Mouse (Mus musculus) hindlimb bud, embryonic 11.5 days (tissue): ENCODE measurements at regions not wholly inside any gene's neighbourhood (a gene's known extent, or its start where the extent isn't known, plus 50 kb on each side); places are given as distances from the start of the nearest gene placed in this dataset.

Experiments
- DNase-seq: peaks from one replicate; pipeline ENCODE4 v3.0.0-alpha.2; 2012; ENCODE audit warnings: low read depth, low spot score; ENCODE audit errors: extremely low spot score

- no peak for DNase-seq
Measured at GRCm38 (mm10) chr8:64421502-64422199, 215.6 kb upstream of the Tll1 start.

GRCm38 (mm10) chr8:64412488-64413188 is 206.6 kb upstream of the Tll1 start:
- DNase-seq = no peak

GRCm38 (mm10) chr8:64406775-64407490 is 200.9 kb upstream of the Tll1 start:
- no peak for DNase-seq

- DNase-seq = no peak
Measured at GRCm38 (mm10) chr8:64399554-64399953, 193.5 kb upstream of the Tll1 start.

GRCm38 (mm10) chr8:64397876-64398275 is 191.8 kb upstream of the Tll1 start:
- DNase-seq = no peak

- no peak for DNase-seq
Measured at GRCm38 (mm10) chr8:64395816-64396215, 189.7 kb upstream of the Tll1 start.

GRCm38 (mm10) chr8:64389488-64389887 is 183.4 kb upstream of the Tll1 start:
- no peak for DNase-seq

GRCm38 (mm10) chr8:64388299-64388698 is 182.2 kb upstream of the Tll1 start:
- no peak for DNase-seq

- DNase-seq = no peak
Measured at GRCm38 (mm10) chr8:64379732-64380349, 173.8 kb upstream of the Tll1 start.

GRCm38 (mm10) chr8:64377830-64378229 is 171.8 kb upstream of the Tll1 start:
- DNase-seq = no peak

GRCm38 (mm10) chr8:64375509-64375908 is 169.4 kb upstream of the Tll1 start:
- DNase-seq = no peak

GRCm38 (mm10) chr8:64374980-64375379 is 168.9 kb upstream of the Tll1 start:
- no peak for DNase-seq

- no peak for DNase-seq
Measured at GRCm38 (mm10) chr8:64369973-64370372, 163.9 kb upstream of the Tll1 start.

GRCm38 (mm10) chr8:64367906-64368305 is 161.8 kb upstream of the Tll1 start:
- DNase-seq = no peak

GRCm38 (mm10) chr8:64366974-64367266 is 160.8 kb upstream of the Tll1 start:
- no peak for DNase-seq

- DNase-seq = no peak
Measured at GRCm38 (mm10) chr8:64366226-64366973, 160.3 kb upstream of the Tll1 start.

- DNase-seq = no peak
Measured at GRCm38 (mm10) chr8:64357092-64357491, 151.0 kb upstream of the Tll1 start.

GRCm38 (mm10) chr8:64348082-64348646 is 142.1 kb upstream of the Tll1 start:
- DNase-seq = no peak

- DNase-seq = no peak
Measured at GRCm38 (mm10) chr8:64347490-64347889, 141.4 kb upstream of the Tll1 start.

GRCm38 (mm10) chr8:64346428-64346827 is 140.4 kb upstream of the Tll1 start:
- no peak for DNase-seq

GRCm38 (mm10) chr8:64344933-64345332 is 138.9 kb upstream of the Tll1 start:
- no peak for DNase-seq
